Mouse (Mus musculus) bone marrow macrophage, adult 2 months (primary cell): Measurements from ENCODE around the gene Cdk14.

ENCODE experiments used
- CTCF ChIP-seq: IDR thresholded peaks from 2 replicates; pipeline ENCODE4 v1.5.1; 2012; ENCODE audit warnings: low read depth, mild to moderate bottlenecking, low read length, moderate library complexity
- POLR2A ChIP-seq: IDR thresholded peaks from 2 replicates; pipeline ENCODE4 v1.6.1; 2012; ENCODE audit warnings: mild to moderate bottlenecking, low read depth, low read length, borderline replicate concordance

- TF ChIP-seq CTCF (no peak), POLR2A (no peak)
Observed at GRCm38 (mm10) chr5:4824171-4824570, 595.9 kb downstream of the Cdk14 start.
